Mouse (Mus musculus) kidney, adult 2 months (tissue): ENCODE measurements at regions not wholly inside any gene's neighbourhood (a gene's known extent, or its start where the extent isn't known, plus 50 kb on each side); places are given as distances from the start of the nearest gene placed in this dataset.

Source experiments
- CTCF ChIP-seq: fragments of 200-500 bp; conservative IDR thresholded peaks from 2 replicates; pipeline ENCODE4 v1.5.1; 2011; ENCODE audit warnings: low read depth, mild to moderate bottlenecking, control low read depth, low read length, moderate library complexity, mixed read lengths; ENCODE audit not compliant: insufficient read depth, insufficient read length
- POLR2A ChIP-seq: fragments of 200-500 bp; IDR thresholded peaks from one replicate; pipeline ENCODE4 v1.6.1; 2011; ENCODE audit warnings: low read depth, low read length, control low read depth

- no peak for TF ChIP-seq POLR2A
- no peak for TF ChIP-seq CTCF
Observed at GRCm38 (mm10) chr1:189566491-189566890, 121.4 kb downstream of the Cenpf start.
